Mouse (Mus musculus): ENCODE measurements around the gene Rps21. TPM values are rescaled to one million over a fixed set of nuclear protein-coding genes. Genes with fewer than 3 reads are reported as not detected.
A peak's percentile ranks its signal among the peaks of the same experiment; 100 is the strongest.

Rps21 gene
- polyA plus RNA-seq, 1 experiment from 2014 or later, result 631 TPM

DNA sequence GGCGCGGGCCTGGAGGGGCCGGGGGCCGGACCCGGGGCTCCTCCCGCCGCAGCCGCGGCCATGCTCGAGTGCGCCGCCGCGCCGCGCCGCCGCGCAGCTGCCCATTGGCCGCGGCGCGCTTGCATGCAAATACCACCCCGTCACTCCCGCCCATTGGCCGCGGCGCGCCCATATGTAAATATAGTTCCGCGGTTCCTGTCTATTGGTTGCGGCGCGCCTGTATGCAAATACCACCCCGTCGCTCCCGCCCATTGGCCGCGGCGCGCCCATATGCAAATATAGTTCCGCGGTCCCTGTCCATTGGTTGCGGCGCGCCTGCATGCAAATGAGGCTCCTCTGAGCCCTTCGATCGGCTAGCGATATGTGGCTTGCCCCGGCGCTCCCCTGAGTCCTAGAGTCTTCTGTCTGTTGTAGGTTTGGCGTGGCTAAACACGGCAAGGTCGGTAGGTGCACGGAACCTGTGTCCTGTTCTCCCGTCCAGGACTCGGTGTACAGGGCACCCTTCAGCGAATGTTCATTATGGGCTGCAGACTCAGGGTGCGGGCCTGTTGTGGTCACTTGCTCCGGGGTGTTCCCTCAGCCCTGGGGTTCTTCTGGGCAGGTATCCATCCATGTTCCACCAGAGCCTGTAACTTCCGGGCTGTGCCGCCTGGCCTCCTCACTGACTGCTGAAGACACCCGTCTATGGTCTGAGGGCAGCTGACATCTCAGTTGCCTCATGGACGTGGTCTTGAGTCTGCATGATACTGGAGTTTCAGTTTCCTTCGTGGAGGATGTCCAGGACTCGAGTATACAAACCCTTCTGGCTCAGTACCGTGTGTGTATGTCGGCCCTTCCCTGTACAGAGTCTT lies 16.4 kb downstream of the Rps21 start, which contains the start of gene Cables2:
TSS of gene Cables2 (minus strand) at position 103 of the 851 bp plus-strand sequence.
- H3K9me3 ChIP-seq, result no peaks in the 10 kb centered on the region
- H3K27me3 ChIP-seq, result peaks cover 15% of the 10 kb centered on the region; the same call in 1 of the 2 replicates
- H3K9ac ChIP-seq (replicated peaks), result peak within 1 kb of the TSS; percentile 93
- H3K27ac ChIP-seq, result peak within 1 kb of the TSS; percentile 67
- H3K4me2 ChIP-seq, result peak within 1 kb of the TSS; percentile 93
- peaks cover 24% of the 10 kb centered on the region for H3K4me1 ChIP-seq (replicated peaks)
- peak; percentile 91 for ATAC-seq (ENCODE audit: insufficient number of reproducible peaks, insufficient read depth, low FRiP score, low TSS enrichment, low read depth)
- H3K4me3 ChIP-seq (replicated peaks), result peak within 1 kb of the TSS; percentile 95
- WGBS, result 8% methylated on average over 65 of the region's 68 CpGs
- peaks cover 14% of the 10 kb centered on the region for H3K36me3 ChIP-seq

- Histone ChIP-seq H3K4me1 (replicated peaks) (peaks cover 24% of the 10 kb centered on the region), H3K9ac (replicated peaks) (no peak overlapping the region)
These were observed 17.3 kb downstream of the Rps21 start for GRCm38 (mm10) chr2:180274523-180274922.

DNA sequence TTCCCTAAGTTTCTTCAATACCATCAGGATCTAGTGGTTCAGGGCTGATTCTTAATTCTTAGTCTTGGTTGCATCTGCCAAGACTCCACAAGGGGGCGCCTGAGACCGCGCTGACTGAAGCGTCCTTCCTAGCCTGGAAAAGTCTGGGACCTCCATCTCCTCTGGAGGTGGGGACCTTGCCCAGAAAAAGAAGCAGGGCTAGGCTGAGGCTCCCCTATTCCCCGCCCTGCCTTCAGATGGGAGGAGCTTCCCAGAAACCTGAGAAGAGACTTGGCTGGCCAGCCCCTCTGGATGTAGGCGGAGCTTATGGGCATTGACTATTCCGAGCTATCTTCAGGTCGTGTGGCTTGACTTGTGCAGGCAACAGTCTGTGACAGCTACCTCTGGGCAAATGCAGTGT lies 18.7 kb downstream of the Rps21 start:
- Histone ChIP-seq H3K27ac (no peak overlapping the region), H3K27me3 (peaks cover 15% of the 10 kb centered on the region; the same call in 1 of the 2 replicates), H3K36me3 (no peaks in the 10 kb centered on the region), H3K9ac (replicated peaks) (no peak overlapping the region), H3K4me2 (peak overlapping the region; percentile 23; the same call in 1 of the 2 replicates), H3K4me1 (replicated peaks) (peaks cover 24% of the 10 kb centered on the region), H3K4me3 (replicated peaks) (no peak overlapping the region), H3K9me3 (no peaks in the 10 kb centered on the region)
- peak; percentile 40 for ATAC-seq (ENCODE audit: insufficient number of reproducible peaks, insufficient read depth, low FRiP score, low TSS enrichment, low read depth)
- 1% methylated on average over 8 of the region's 8 CpGs for WGBS

More at GRCm38 (mm10) chr2:180274523-180274922, 17.3 kb downstream of the Rps21 start:
- H3K9me3 ChIP-seq, result no peaks in the 10 kb centered on the region
- ATAC-seq (ENCODE audit: insufficient number of reproducible peaks, insufficient read depth, low FRiP score, low TSS enrichment, low read depth), result no peak
- H3K27me3 ChIP-seq, result peaks cover 15% of the 10 kb centered on the region; the same call in 1 of the 2 replicates
- H3K27ac ChIP-seq, result no peak overlapping the region
- peaks cover 11% of the 10 kb centered on the region for H3K36me3 ChIP-seq
- H3K4me3 ChIP-seq (replicated peaks), result no peak overlapping the region
- 92% methylated on average over 2 of the region's 2 CpGs for WGBS
- no peak overlapping the region for H3K4me2 ChIP-seq

DNA sequence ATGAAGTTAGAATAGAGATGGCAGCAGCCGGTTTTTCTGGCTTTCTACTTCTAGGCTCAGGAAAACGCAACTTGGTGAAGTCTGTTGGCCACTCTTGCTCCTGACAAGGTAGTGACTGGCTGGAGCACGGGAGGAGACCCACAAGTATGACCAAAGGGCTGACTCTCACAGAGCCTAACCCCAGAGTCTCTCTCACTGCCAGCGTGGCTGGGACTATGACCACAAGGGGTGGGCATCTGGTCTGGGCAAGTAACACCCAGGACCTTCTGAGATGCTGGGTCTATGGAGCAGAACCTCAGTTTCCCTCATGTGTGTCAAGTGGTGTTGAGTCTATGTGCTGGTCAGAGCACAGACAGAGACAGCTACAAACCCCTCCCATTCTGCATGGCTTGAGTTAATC lies 19.2 kb downstream of the Rps21 start:
- peak overlapping the region; percentile 23; the same call in 1 of the 2 replicates for H3K4me2 ChIP-seq
- H3K4me3 ChIP-seq (replicated peaks), result no peak overlapping the region
- H3K9ac ChIP-seq (replicated peaks), result no peak overlapping the region
- no peaks in the 10 kb centered on the region for H3K36me3 ChIP-seq
- H3K4me1 ChIP-seq (replicated peaks), result peaks cover 24% of the 10 kb centered on the region
- H3K9me3 ChIP-seq, result no peaks in the 10 kb centered on the region
- 50% methylated on average over 4 of the region's 4 CpGs for WGBS
- H3K27ac ChIP-seq, result no peak overlapping the region
- H3K27me3 ChIP-seq, result peaks cover 15% of the 10 kb centered on the region; the same call in 1 of the 2 replicates
- no peak for ATAC-seq (ENCODE audit: insufficient number of reproducible peaks, insufficient read depth, low FRiP score, low TSS enrichment, low read depth)

- WGBS, result 78% methylated on average over 8 of the region's 8 CpGs
- Histone ChIP-seq H3K4me1 (replicated peaks) (peaks cover 19% of the 10 kb centered on the region), H3K9me3 (no peaks in the 10 kb centered on the region), H3K27ac (no peak overlapping the region), H3K4me3 (replicated peaks) (no peak overlapping the region), H3K4me2 (no peak overlapping the region), H3K36me3 (no peaks in the 10 kb centered on the region), H3K27me3 (peaks cover 15% of the 10 kb centered on the region; the same call in 1 of the 2 replicates), H3K9ac (replicated peaks) (no peak overlapping the region)
- no peak for ATAC-seq (ENCODE audit: insufficient number of reproducible peaks, insufficient read depth, low FRiP score, low TSS enrichment, low read depth)
These were observed 19.7 kb downstream of the Rps21 start for GRCm38 (mm10) chr2:180276851-180277259.

DNA sequence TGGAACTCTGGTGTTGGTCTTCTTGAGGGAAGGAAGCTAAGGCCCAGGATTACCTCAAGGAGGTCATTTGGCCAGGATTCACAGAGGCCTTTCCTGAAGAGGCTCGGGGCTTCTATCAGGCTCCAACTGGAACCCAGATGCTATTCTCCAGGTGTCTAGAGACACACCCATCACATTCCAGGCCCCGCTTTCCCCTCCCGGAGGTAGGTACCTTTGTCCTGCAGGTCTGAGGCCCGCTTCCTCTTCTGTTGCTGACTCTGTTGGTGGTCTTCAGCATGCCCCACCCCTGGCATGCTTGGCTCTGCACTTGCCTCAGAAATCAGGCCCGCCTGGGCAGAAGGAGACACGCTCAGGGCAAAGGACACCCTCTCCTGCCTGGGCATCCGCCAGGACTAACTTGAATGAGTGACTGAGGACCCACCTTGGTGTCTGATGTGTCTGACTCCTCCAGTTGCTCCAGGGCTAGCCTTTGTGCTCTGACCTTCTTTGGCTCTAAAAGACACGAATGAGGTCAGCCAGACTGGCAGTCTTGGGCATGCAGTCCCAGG lies 20.7 kb downstream of the Rps21 start:
- 66% methylated on average over 8 of the region's 8 CpGs for WGBS
- H3K4me1 ChIP-seq (replicated peaks), result peaks cover 12% of the 10 kb centered on the region; the same call in 1 of the 2 replicates
- no peak for ATAC-seq (ENCODE audit: insufficient number of reproducible peaks, insufficient read depth, low FRiP score, low TSS enrichment, low read depth)

DNA sequence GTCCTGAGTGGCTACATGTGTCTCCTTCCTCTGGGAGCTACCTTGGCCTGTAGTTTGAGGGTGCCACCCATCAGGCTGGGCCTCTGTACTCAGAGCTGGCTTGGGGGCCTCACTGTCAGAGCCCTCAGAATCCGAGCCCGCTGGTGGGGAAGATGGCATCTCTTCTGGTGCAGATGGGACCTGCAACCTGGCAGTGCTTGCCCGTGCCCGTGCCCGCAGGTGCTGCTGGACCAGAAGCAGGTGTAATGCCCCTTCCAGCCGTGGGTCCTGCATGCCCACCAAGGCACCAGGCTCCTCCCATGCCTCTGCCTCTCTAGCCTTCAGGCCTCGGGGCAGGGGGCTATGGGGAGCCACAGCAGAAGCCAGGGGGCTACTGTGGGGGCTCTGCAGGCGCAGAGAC lies 22.1 kb downstream of the Rps21 start:
- H3K9me3 ChIP-seq, result no peaks in the 10 kb centered on the region
- H3K9ac ChIP-seq (replicated peaks), result no peak overlapping the region
- WGBS, result 84% methylated on average over 8 of the region's 8 CpGs
- H3K4me3 ChIP-seq (replicated peaks), result no peak overlapping the region
- 0 out of 2 replicates have a peak, but pooled peaks cover 8% of the 10 kb centered on the region for H3K4me1 ChIP-seq (replicated peaks)
- no peak for ATAC-seq (ENCODE audit: insufficient number of reproducible peaks, insufficient read depth, low FRiP score, low TSS enrichment, low read depth)
- no peaks in the 10 kb centered on the region for H3K36me3 ChIP-seq
- no peak overlapping the region for H3K27ac ChIP-seq
- H3K4me2 ChIP-seq, result no peak overlapping the region
- H3K27me3 ChIP-seq, result peaks cover 9% of the 10 kb centered on the region; the same call in 1 of the 2 replicates

More for the DNA sequence above, 20.7 kb downstream of the Rps21 start:
- Histone ChIP-seq H3K27ac (no peak overlapping the region), H3K9ac (replicated peaks) (no peak overlapping the region), H3K36me3 (no peaks in the 10 kb centered on the region), H3K9me3 (no peaks in the 10 kb centered on the region), H3K27me3 (peaks cover 15% of the 10 kb centered on the region; the same call in 1 of the 2 replicates), H3K4me3 (replicated peaks) (no peak overlapping the region), H3K4me2 (no peak overlapping the region)

GRCm38 (mm10) chr2:180288966-180289365 lies 31.8 kb downstream of the Rps21 start:
- no peaks in the 10 kb centered on the region for H3K36me3 ChIP-seq
- H3K9ac ChIP-seq (replicated peaks), result no peak overlapping the region
- H3K27ac ChIP-seq, result no peak overlapping the region
- H3K9me3 ChIP-seq, result no peaks in the 10 kb centered on the region
- H3K4me2 ChIP-seq, result peak overlapping the region; percentile 21; the same call in 1 of the 2 replicates
- peaks cover 9% of the 10 kb centered on the region for H3K4me1 ChIP-seq (replicated peaks)
- 44% methylated on average over 11 of the region's 11 CpGs for WGBS
- no peaks in the 10 kb centered on the region; the same call in 1 of the 2 replicates for H3K27me3 ChIP-seq
- no peak overlapping the region for H3K4me3 ChIP-seq (replicated peaks)
- no peak for ATAC-seq (ENCODE audit: insufficient number of reproducible peaks, insufficient read depth, low FRiP score, low TSS enrichment, low read depth)

DNA sequence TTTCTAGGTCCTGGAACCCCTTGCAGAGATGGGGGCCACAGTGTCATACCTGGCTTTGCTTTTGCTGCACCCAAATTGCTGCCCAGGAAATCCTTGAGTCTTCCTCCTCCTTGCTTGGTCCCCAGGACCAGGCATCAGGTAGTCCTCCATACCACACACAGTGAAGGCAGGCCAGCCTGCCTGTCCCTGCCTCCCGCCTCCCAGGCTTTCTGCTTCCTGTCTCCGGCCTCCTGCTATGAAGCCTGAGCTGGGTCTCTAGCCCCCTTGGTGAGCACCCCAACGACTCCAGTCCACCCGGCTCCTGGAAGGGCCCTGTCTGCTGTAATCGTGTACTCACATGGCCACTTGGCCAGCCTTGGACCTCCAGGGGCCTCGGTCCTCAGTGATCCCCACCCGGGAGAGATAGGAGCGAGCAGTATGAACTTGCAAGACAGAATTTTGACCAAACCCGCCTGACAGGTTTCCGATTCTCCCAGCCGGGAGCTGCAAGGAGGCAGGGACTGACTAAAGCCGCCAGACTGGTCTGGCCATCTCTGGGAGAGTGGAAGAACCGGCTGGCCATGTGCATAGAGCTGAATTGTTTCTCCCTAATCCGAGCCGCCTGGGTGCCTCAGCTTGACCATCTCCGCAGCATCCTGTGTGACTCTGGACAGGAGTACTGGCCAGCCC lies 32.4 kb downstream of the Rps21 start, which contains the start of gene Rbbp8nl:
TSS of gene Rbbp8nl (minus strand) at position 440 of the 669 bp plus-strand sequence.
- Histone ChIP-seq H3K9ac (replicated peaks) (no peak within 1 kb of the TSS), H3K4me1 (replicated peaks) (peaks cover 9% of the 10 kb centered on the region), H3K27me3 (no peaks in the 10 kb centered on the region; the same call in 1 of the 2 replicates)

DNA sequence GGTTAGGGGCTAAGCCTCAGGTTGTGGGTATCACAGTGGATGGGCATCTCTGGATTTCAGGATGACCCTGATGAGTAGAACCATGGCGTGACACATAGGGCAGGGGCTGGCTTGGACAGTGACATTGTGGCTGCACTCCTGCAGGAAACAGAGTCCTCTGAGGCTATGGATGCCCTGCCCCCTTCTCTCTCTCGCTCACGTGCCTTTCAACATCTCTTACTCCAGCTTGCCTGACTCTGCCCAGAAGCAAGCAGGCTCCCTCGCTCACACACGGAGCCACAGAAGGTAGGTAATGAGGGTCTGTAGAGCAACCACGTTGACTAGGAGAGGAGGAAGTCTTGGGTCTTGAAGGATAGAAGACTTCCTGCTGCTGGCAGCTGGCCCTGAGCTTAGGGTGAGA lies 33.3 kb downstream of the Rps21 start:
- WGBS, result 54% methylated on average over 6 of the region's 6 CpGs
- Histone ChIP-seq H3K27me3 (no peaks in the 10 kb centered on the region; the same call in 1 of the 2 replicates), H3K9me3 (no peaks in the 10 kb centered on the region), H3K4me2 (no peak overlapping the region), H3K9ac (replicated peaks) (no peak overlapping the region), H3K27ac (no peak overlapping the region), H3K4me1 (replicated peaks) (peaks cover 9% of the 10 kb centered on the region), H3K4me3 (replicated peaks) (no peak overlapping the region), H3K36me3 (no peaks in the 10 kb centered on the region)
- ATAC-seq (ENCODE audit: insufficient number of reproducible peaks, insufficient read depth, low FRiP score, low TSS enrichment, low read depth), result no peak

More for the DNA sequence above, 32.4 kb downstream of the Rps21 start, which contains the start of gene Rbbp8nl:
- H3K27ac ChIP-seq, result 0 out of 2 replicates have a peak within 1 kb of the TSS, but pooled peaks have one; percentile 12
- H3K4me2 ChIP-seq, result peak within 1 kb of the TSS; percentile 21; the same call in 1 of the 2 replicates
- no peaks in the 10 kb centered on the region for H3K36me3 ChIP-seq
- WGBS, result 44% methylated on average over 16 of the region's 16 CpGs
- H3K4me3 ChIP-seq (replicated peaks), result no peak within 1 kb of the TSS
- no peak for ATAC-seq (ENCODE audit: insufficient number of reproducible peaks, insufficient read depth, low FRiP score, low TSS enrichment, low read depth)
- no peaks in the 10 kb centered on the region for H3K9me3 ChIP-seq

All from limb, embryonic 12.5 days (tissue).